Mouse (Mus musculus) testis, adult 2 months (tissue): ENCODE results near the gene Syn3. TPM values are rescaled to one million over a fixed set of nuclear protein-coding genes. Genes with fewer than 3 reads are reported as not detected.
A peak's percentile ranks its signal among the peaks of the same experiment; 100 is the strongest.
"Not testable (repeated sequence)": the region's sequence is repeated elsewhere in the genome, so short reads cannot be mapped to it uniquely, and the experiment has no call there.

ENCODE experiments used
- H3K27ac ChIP-seq: fragments of 200-500 bp; 2 replicates; pipeline ENCODE4 v1.5.1; 2012; ENCODE audit warnings: low read depth, low read length; ENCODE audit not compliant: control insufficient read depth, insufficient read depth
- H3K27me3 ChIP-seq: fragments of 200-500 bp; 2 replicates; pipeline ENCODE4 v1.6.1; 2012; ENCODE audit warnings: mild to moderate bottlenecking, low read length, moderate library complexity; ENCODE audit not compliant: control insufficient read depth, insufficient read depth
- H3K36me3 ChIP-seq: fragments of 200-500 bp; 2 replicates; pipeline ENCODE4 v1.6.1; 2012; ENCODE audit warnings: mild to moderate bottlenecking, low read length; ENCODE audit not compliant: control insufficient read depth, insufficient read depth
- H3K4me1 ChIP-seq: fragments of 200-500 bp; 2 replicates; pipeline ENCODE4 v1.6.1; 2012; ENCODE audit warnings: low read length; ENCODE audit not compliant: control insufficient read depth, insufficient read depth
- H3K4me3 ChIP-seq: fragments of 200-500 bp; 2 replicates; pipeline ENCODE4 v1.5.1; 2012; ENCODE audit warnings: low read depth, mild to moderate bottlenecking, low read length, moderate library complexity, mixed read lengths; ENCODE audit not compliant: control insufficient read depth
- CTCF ChIP-seq: fragments of 200-500 bp; IDR thresholded peaks from 2 replicates; pipeline ENCODE4 v1.5.1; 2012; ENCODE audit warnings: low read depth, mild to moderate bottlenecking, inconsistent platforms, low read length, moderate library complexity; ENCODE audit not compliant: control insufficient read depth, insufficient read depth, insufficient replicate concordance
- POLR2A ChIP-seq: fragments of 200-500 bp; IDR thresholded peaks from 2 replicates; pipeline ENCODE4 v1.6.1; 2012; ENCODE audit warnings: low read depth, mild to moderate bottlenecking, inconsistent platforms, low read length, moderate library complexity; ENCODE audit not compliant: control insufficient read depth
- polyA plus RNA-seq: library from polyadenylated mRNA; depleted of rRNA; stranded (reverse); fragments of >200 nt; gene quantifications from 2 replicates; pipeline ENCODE4 v1.2.3, GENCODE M21; 2012; rRNA removed

Syn3 gene
- polyA plus RNA-seq, result 0.47 and 0.84 TPM in 2 replicates

- Histone ChIP-seq H3K4me3 (peak within 1 kb of the TSS; percentile 79), H3K4me1 (peaks cover 5% of the 10 kb centered on the region), H3K36me3 (no peaks in the 10 kb centered on the region), H3K27ac (no peak within 1 kb of the TSS), H3K27me3 (no peaks in the 10 kb centered on the region)
- TF ChIP-seq POLR2A (no peak), CTCF (peak; percentile 55; the same call in 1 of the 2 replicates)
Observed at GRCm38 (mm10) chr10:86498673-86499391, at the start of gene Syn3. Syn3 (minus strand) TSS chr10:86498896.

GRCm38 (mm10) chr10:86526357-86526874 is 27.7 kb upstream of the Syn3 start:
- H3K4me1 ChIP-seq, H3K4me3 ChIP-seq, H3K27me3 ChIP-seq, H3K27ac ChIP-seq, H3K36me3 ChIP-seq: not testable (repeated sequence)

- TF ChIP-seq POLR2A, result no peak
- TF ChIP-seq CTCF, result no peak
- H3K4me3 ChIP-seq, result no peak overlapping the region
- H3K27me3 ChIP-seq, result no peaks in the 10 kb centered on the region
Observed at GRCm38 (mm10) chr10:86513801-86514200, 15.1 kb upstream of the Syn3 start.

GRCm38 (mm10) chr10:86510941-86511340 is 12.2 kb upstream of the Syn3 start:
- Histone ChIP-seq H3K36me3 (no peaks in the 10 kb centered on the region), H3K27me3 (no peaks in the 10 kb centered on the region), H3K4me1 (no peaks in the 10 kb centered on the region), H3K27ac (no peak overlapping the region), H3K4me3 (no peak overlapping the region)
- TF ChIP-seq POLR2A (no peak), CTCF (no peak)

More at GRCm38 (mm10) chr10:86513801-86514200, 15.1 kb upstream of the Syn3 start:
- Histone ChIP-seq H3K36me3 (no peaks in the 10 kb centered on the region), H3K4me1 (no peaks in the 10 kb centered on the region), H3K27ac (no peak overlapping the region)

GRCm38 (mm10) chr10:86502063-86502462 is 3.4 kb upstream of the Syn3 start:
- TF ChIP-seq POLR2A (no peak), CTCF (no peak)
- Histone ChIP-seq H3K4me3 (no peak overlapping the region), H3K36me3 (no peaks in the 10 kb centered on the region), H3K4me1 (peaks cover 5% of the 10 kb centered on the region), H3K27me3 (no peaks in the 10 kb centered on the region), H3K27ac (no peak overlapping the region)

- no peak overlapping the region for H3K27ac ChIP-seq
- no peaks in the 10 kb centered on the region for H3K27me3 ChIP-seq
- H3K4me3 ChIP-seq, result peak overlapping the region; percentile 79
Observed at GRCm38 (mm10) chr10:86498051-86498672, 534 bp downstream of the Syn3 start.

GRCm38 (mm10) chr10:86495851-86496250 is 2.8 kb downstream of the Syn3 start:
- Histone ChIP-seq H3K27me3 (no peaks in the 10 kb centered on the region), H3K36me3 (no peaks in the 10 kb centered on the region), H3K4me1 (peaks cover 5% of the 10 kb centered on the region), H3K27ac (no peak overlapping the region), H3K4me3 (no peak overlapping the region)
- TF ChIP-seq CTCF (no peak), POLR2A (no peak)

More at GRCm38 (mm10) chr10:86498051-86498672, 534 bp downstream of the Syn3 start:
- Histone ChIP-seq H3K4me1 (peaks cover 5% of the 10 kb centered on the region), H3K36me3 (no peaks in the 10 kb centered on the region)
- TF ChIP-seq POLR2A (no peak), CTCF (no peak)

GRCm38 (mm10) chr10:86493140-86493539 is 5.6 kb downstream of the Syn3 start:
- no peaks in the 10 kb centered on the region for H3K36me3 ChIP-seq
- peaks cover under 1% of the 10 kb centered on the region for H3K4me1 ChIP-seq

More at GRCm38 (mm10) chr10:86493140-86493539, 5.6 kb downstream of the Syn3 start:
- H3K27ac ChIP-seq, result no peak overlapping the region
- H3K27me3 ChIP-seq, result no peaks in the 10 kb centered on the region
- no peak for TF ChIP-seq POLR2A
- TF ChIP-seq CTCF, result no peak
- H3K4me3 ChIP-seq, result no peak overlapping the region
